Mouse (Mus musculus) heart, embryonic 12.5 days (tissue): Measurements from ENCODE around the gene Spata5. TPM values are rescaled to one million over a fixed set of nuclear protein-coding genes. Genes with fewer than 3 reads are reported as not detected.

Experiments
- ATAC-seq: fragments of 200-750 bp; cut with Nextera tagmentation; 2 replicates; pipeline ENCODE4 v1.8.0; 2017; ENCODE audit warnings: moderate TSS enrichment, moderate library complexity; ENCODE audit not compliant: insufficient number of reproducible peaks, low FRiP score
- H3K27ac ChIP-seq: fragments of 300-500 bp; sonication (generic); 2 replicates; pipeline ENCODE4 v1.5.1; 2016; ENCODE audit warnings: mild to moderate bottlenecking, moderate library complexity; ENCODE audit not compliant: poor library complexity, severe bottlenecking
- H3K27me3 ChIP-seq: fragments of 300-500 bp; sonication (generic); replicated peaks from 2 replicates; pipeline ENCODE4 v1.6.1; 2016; ENCODE audit warnings: mild to moderate bottlenecking, moderate library complexity
- H3K36me3 ChIP-seq: fragments of 300-500 bp; sonication (generic); 2 replicates; pipeline ENCODE4 v1.6.1; 2016; ENCODE audit warnings: mild to moderate bottlenecking, moderate library complexity
- H3K4me1 ChIP-seq: fragments of 300-500 bp; sonication (generic); replicated peaks from 2 replicates; pipeline ENCODE4 v1.6.1; 2016; ENCODE audit warnings: mild to moderate bottlenecking
- H3K4me2 ChIP-seq: fragments of 300-500 bp; sonication (generic); 2 replicates; pipeline ENCODE4 v1.6.1; 2016; ENCODE audit warnings: mild to moderate bottlenecking, moderate library complexity
- H3K4me3 ChIP-seq: fragments of 300-500 bp; sonication (generic); 2 replicates; pipeline ENCODE4 v1.5.1; 2016; ENCODE audit warnings: mild to moderate bottlenecking
- H3K9ac ChIP-seq: fragments of 300-500 bp; sonication (generic); 2 replicates; pipeline ENCODE4 v1.6.1; 2016; ENCODE audit warnings: mild to moderate bottlenecking, moderate library complexity
- H3K9me3 ChIP-seq: fragments of 300-500 bp; sonication (generic); replicated peaks from 2 replicates; pipeline ENCODE4 v1.6.1; 2016; ENCODE audit warnings: mild to moderate bottlenecking, moderate library complexity
- WGBS: fragments of 180-500 bp; shearing (Covaris S2); methylation state at CpG from one replicate; pipeline ENCODE4 v1.1.7; 2016; 5-methylcytosine and 5-hydroxymethylcytosine counted together
- polyA plus RNA-seq: library from polyadenylated mRNA; unstranded; fragments of >200 nt; fragmentation: Nextera tagmentation; extraction: Ambion mirVana; gene quantifications from 2 replicates; pipeline ENCODE4 v1.2.1, GENCODE M21; 2016

The Spata5 gene
- polyA plus RNA-seq, 1 experiment from 2014 or later = 32.2 TPM

DNA sequence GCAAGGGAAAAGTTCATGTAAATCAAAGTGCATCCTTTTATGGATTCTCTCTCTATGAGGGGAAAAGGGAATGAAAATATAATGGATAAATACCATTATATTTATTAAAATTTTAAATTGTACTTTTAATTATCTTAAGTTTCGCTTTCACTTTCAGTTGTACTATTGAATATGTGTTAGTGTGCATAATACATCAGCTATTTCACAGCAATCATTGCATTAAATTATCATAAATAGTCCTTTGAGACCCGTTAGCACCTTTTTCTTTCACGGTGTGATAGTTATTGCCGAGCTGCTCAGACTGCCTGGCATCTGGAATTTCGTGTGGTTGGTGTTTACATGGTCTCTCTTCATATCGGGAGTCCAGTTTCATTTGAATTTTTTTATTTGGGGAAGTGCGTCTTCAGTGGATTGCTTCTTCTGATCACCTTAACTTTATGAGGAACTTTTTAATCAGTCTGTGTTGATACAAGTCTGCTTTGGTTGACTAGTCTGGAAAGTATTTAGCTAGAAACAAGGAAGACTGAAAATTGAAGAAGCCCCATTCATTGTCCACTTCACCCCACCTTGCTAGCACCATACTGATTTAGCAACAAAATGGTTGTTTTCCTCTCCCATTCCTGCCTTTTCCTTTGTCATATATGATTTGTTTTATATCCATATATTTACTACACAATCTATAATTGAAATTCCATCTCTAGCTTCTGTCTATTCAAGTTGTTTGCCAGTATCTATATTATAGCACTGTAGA, 57.9 kb downstream of the Spata5 start:
- Histone ChIP-seq H3K27me3 (no peaks in the 10 kb centered on the region), H3K4me1 (no peaks in the 10 kb centered on the region), H3K4me3 (no peak overlapping the region), H3K27ac (no peak overlapping the region), H3K4me2 (no peak overlapping the region), H3K9me3 (no peaks in the 10 kb centered on the region), H3K9ac (no peak overlapping the region), H3K36me3 (peaks cover 3% of the 10 kb centered on the region)
- no peak for ATAC-seq
- WGBS = 91% methylated on average over 7 of the region's 7 CpGs

DNA sequence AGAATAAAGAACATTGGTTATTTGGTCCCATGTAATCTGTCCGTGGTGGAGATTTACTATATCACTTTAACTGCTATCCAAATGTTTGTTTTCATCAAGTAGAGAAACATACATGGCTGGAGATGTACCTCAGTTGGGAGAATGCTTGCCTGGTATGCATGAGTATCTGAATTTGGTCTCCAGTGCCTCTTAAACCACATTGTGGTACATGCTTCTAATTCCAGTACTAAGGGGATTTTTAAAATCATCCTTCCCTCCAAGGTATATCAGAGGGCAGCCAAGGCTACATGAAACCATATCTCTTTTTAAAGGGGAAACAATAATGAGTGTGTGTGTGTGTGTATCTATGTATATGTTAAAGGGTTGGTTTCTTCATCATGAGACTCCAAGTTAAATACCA, 60.1 kb downstream of the Spata5 start:
- WGBS = 81% methylated on average over 1 of the region's 1 CpGs
- Histone ChIP-seq H3K4me1 (no peaks in the 10 kb centered on the region), H3K27me3 (no peaks in the 10 kb centered on the region), H3K36me3 (peaks cover 3% of the 10 kb centered on the region), H3K4me3 (no peak overlapping the region), H3K27ac (no peak overlapping the region), H3K4me2 (no peak overlapping the region), H3K9ac (no peak overlapping the region), H3K9me3 (no peaks in the 10 kb centered on the region)
- no peak for ATAC-seq

DNA sequence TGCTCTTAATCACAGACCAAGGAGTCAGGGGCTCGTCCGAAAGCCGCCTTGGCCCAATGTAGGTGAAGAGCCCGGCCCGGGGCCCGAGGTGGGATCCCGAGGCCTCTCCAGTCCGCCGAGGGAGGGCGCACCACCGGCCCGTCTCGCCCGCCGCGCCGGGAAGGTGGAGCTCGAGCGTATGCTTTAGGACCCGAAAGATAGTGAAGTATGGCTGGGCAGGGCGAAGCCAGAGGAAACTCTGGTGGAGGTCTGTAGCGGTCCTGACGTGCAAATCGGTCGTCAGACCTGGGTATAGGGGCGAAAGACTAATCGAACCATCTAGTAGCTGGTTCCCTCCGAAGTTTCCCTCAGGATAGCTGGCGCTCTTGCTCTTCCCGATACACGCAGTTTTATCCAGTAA, 61.6 kb downstream of the Spata5 start:
- 80% methylated on average over 31 of the region's 31 CpGs for WGBS

DNA sequence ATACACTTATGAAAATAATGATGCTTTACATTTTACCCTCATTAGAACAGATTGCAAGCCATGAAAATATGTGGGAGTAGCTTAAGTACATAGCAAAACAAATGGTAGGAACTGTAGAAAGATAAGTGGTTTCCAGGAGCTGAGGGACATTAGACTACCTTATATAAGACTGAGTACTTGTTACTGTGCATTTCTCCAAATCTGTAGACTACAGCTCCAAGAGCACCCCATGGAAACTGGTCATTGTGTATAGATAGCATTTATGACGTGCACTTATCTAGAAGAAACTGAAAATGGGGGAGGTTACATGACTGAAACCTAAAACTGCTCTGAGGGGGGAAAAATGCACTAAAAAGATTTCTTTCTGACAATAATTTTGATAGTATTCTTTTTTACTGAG, 63.0 kb downstream of the Spata5 start:
- no peak for ATAC-seq
- Histone ChIP-seq H3K27me3 (no peaks in the 10 kb centered on the region), H3K36me3 (peaks cover 3% of the 10 kb centered on the region), H3K4me2 (no peak overlapping the region), H3K9me3 (no peaks in the 10 kb centered on the region), H3K9ac (no peak overlapping the region), H3K4me3 (no peak overlapping the region), H3K4me1 (no peaks in the 10 kb centered on the region), H3K27ac (no peak overlapping the region)
- WGBS = 70% methylated on average over 1 of the region's 1 CpGs

More for the DNA sequence above, 61.6 kb downstream of the Spata5 start:
- no peaks in the 10 kb centered on the region for H3K9me3 ChIP-seq
- H3K9ac ChIP-seq = no peak overlapping the region
- H3K27me3 ChIP-seq = no peaks in the 10 kb centered on the region
- H3K4me1 ChIP-seq = no peaks in the 10 kb centered on the region
- no peak overlapping the region for H3K4me3 ChIP-seq
- ATAC-seq = no peak
- no peak overlapping the region for H3K4me2 ChIP-seq
- H3K36me3 ChIP-seq = peaks cover 3% of the 10 kb centered on the region
- H3K27ac ChIP-seq = no peak overlapping the region

DNA sequence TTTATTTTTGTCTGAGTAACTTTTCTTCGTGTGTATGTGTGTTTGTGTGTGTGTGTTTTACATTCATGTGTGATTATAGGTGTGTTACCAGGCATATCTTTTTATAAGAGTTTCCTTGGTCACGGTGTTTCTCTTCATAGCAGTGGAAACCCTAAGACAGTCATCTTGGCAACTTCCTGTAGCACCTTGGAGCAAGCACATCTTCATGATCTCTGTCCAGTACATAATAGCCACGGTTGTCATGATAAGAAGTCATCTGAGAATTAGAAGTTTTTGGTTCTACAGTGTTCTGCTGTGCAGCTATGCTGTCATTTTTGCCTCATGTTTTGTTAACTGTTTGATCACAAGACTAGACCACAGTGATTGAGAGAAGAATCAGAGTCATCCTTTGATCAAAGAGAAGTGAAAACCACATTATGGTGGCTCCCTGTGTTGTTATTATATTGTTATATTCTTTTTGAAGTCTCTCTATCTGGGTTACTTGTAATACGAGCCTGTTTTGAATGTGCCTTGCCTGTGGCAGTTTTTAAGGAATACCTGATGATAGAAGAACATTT, 64.1 kb downstream of the Spata5 start:
- Histone ChIP-seq H3K9ac (no peak overlapping the region), H3K4me2 (no peak overlapping the region), H3K27ac (no peak overlapping the region), H3K27me3 (no peaks in the 10 kb centered on the region), H3K9me3 (no peaks in the 10 kb centered on the region), H3K4me3 (no peak overlapping the region), H3K4me1 (no peaks in the 10 kb centered on the region), H3K36me3 (peaks cover 3% of the 10 kb centered on the region)
- no peak for ATAC-seq
- 75% methylated on average over 4 of the region's 4 CpGs for WGBS

DNA sequence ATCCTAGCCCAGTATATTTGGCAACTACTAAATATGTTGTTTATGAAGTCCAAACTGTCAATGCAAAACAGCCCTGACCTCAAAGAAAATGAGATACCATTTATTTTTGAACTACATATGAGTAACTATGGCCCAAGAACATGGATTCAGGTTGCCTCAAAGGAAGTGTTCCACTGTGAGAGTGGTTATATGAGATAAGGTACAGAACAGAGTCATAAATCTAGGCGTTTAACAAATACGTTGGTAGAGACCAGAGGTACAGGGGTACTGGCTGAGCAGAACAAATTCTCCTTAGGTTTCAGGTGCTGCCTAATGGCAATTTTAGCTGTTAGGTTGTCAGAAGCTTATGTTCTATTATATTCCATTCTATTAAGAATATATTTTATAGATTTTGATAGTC, 67.9 kb downstream of the Spata5 start:
- WGBS = 67% methylated on average over 2 of the region's 2 CpGs
- no peaks in the 10 kb centered on the region for H3K9me3 ChIP-seq
- no peaks in the 10 kb centered on the region for H3K4me1 ChIP-seq
- no peaks in the 10 kb centered on the region for H3K36me3 ChIP-seq
- H3K27ac ChIP-seq = no peak overlapping the region
- no peak overlapping the region for H3K9ac ChIP-seq
- no peak overlapping the region for H3K4me2 ChIP-seq
- no peak for ATAC-seq
- no peaks in the 10 kb centered on the region for H3K27me3 ChIP-seq
- H3K4me3 ChIP-seq = no peak overlapping the region

DNA sequence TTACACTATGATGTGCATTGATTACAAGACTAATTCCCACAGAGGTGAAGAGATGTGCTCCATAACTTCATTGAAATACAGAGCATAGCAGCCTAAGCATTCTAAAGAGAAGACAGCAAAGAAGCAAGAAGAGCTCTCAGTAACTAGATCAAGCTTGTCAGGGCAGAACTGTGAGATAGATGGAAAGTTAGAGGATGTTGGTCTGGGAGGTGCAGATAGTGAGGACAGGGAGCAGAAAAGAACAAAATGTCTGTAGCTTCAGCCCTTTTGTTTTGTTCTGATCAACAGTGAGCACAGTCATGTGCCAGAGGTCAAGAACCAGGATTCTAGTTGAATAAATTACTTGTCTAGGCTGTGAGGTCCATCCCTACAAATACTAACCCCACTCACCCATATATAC, 68.5 kb downstream of the Spata5 start:
- Histone ChIP-seq H3K9ac (no peak overlapping the region), H3K4me2 (no peak overlapping the region), H3K27me3 (no peaks in the 10 kb centered on the region), H3K36me3 (no peaks in the 10 kb centered on the region), H3K4me1 (no peaks in the 10 kb centered on the region), H3K27ac (no peak overlapping the region), H3K4me3 (no peak overlapping the region), H3K9me3 (no peaks in the 10 kb centered on the region)
- ATAC-seq = no peak

DNA sequence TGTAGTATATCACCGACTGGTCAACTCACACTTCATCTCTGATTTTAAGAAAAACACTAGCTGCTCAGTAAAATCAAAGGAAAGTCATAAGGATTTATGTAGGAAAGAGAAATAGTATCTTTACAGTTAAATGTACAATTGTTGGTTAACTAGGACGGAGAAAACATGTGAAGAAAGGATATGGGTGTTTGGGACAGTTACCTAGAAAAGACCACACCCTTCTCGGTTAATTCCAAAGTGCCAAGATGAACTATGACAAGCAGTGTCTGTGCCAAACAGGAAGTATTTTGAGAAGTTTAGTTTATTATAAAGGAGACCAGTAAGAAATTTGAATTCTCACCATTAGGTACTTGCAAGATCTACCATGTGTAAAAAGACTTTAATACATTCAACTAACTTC, 70.3 kb downstream of the Spata5 start:
- no peaks in the 10 kb centered on the region for H3K36me3 ChIP-seq
- H3K9me3 ChIP-seq = no peaks in the 10 kb centered on the region
- no peak overlapping the region for H3K27ac ChIP-seq
- H3K27me3 ChIP-seq = no peaks in the 10 kb centered on the region
- WGBS = 86% methylated on average over 3 of the region's 3 CpGs
- H3K4me2 ChIP-seq = no peak overlapping the region
- no peak overlapping the region for H3K4me3 ChIP-seq
- no peak overlapping the region for H3K9ac ChIP-seq
- H3K4me1 ChIP-seq = no peaks in the 10 kb centered on the region
- ATAC-seq = no peak

DNA sequence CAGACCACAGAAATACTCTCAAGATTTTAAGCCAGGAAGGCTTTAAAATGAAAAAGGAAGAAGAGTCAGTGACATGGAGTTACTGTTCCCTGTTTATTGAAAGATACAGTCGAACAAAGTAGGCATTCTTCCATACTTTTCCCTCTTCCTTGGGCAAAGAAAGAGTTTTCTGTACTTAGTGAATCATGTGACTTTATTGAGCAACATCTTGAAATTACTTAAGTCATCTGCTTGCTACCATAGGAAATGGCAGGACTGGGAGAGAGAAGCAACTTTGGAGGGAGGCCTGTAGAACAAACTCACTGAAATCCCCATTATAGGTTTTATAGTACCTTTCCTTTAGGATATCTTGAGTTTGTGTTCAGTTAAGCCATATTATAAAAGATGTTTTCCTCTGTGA, 81.2 kb downstream of the Spata5 start:
- H3K4me2 ChIP-seq = no peak overlapping the region
- H3K27me3 ChIP-seq = no peaks in the 10 kb centered on the region
- ATAC-seq = no peak
- H3K9ac ChIP-seq = no peak overlapping the region
- H3K36me3 ChIP-seq = no peaks in the 10 kb centered on the region
- H3K4me3 ChIP-seq = no peak overlapping the region
- peaks cover 3% of the 10 kb centered on the region; the same call in 1 of the 2 replicates for H3K4me1 ChIP-seq
- H3K27ac ChIP-seq = no peak overlapping the region
- no peaks in the 10 kb centered on the region for H3K9me3 ChIP-seq
- WGBS = 77% methylated on average over 1 of the region's 1 CpGs

DNA sequence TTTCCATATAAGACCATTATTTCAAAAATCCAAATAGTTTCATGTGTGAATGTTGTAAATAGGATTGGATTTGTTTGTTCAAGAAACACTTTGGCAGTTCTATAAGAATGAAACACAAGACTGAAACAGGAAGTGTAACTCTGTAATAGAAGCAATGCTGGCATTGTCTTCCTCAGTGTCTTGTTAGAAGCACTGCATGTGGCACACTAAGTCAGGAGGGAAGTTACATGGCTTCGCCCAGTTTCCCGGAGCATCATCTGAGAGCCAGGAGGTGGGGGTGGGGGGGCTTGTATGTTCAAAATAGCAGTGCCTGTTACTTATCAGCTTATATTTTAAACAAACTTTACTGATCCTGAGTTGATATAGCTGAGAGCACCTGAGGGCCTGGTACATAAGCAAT, 82.9 kb downstream of the Spata5 start:
- H3K36me3 ChIP-seq = no peaks in the 10 kb centered on the region
- H3K27me3 ChIP-seq = no peaks in the 10 kb centered on the region
- no peak overlapping the region for H3K4me2 ChIP-seq
- no peak overlapping the region for H3K9ac ChIP-seq
- H3K4me3 ChIP-seq = no peak overlapping the region
- H3K9me3 ChIP-seq = no peaks in the 10 kb centered on the region
- WGBS = 79% methylated on average over 2 of the region's 2 CpGs
- no peak overlapping the region for H3K27ac ChIP-seq
- H3K4me1 ChIP-seq = peaks cover 3% of the 10 kb centered on the region; the same call in 1 of the 2 replicates
- ATAC-seq = no peak

DNA sequence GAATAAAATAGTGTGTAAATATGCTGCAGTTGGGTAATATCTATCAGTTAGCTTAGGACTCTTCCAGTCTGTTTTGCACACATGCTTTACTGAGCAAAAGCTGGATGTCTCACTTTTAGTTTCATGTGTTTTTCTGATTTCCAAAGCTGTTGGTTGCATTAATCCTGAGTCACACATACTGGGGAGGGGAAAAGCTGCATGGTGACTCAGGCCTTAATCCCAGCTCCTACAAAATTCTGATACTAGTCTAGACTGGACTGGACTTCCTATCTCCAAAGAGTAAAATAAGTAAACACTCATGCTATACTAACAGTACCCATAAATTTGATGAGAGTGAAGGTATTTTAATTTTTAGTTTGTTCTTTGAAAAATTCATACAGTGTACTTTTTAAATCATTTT, 84.2 kb downstream of the Spata5 start:
- Histone ChIP-seq H3K27ac (no peak overlapping the region), H3K9me3 (no peaks in the 10 kb centered on the region), H3K4me2 (no peak overlapping the region), H3K9ac (no peak overlapping the region), H3K4me3 (no peak overlapping the region), H3K36me3 (no peaks in the 10 kb centered on the region), H3K27me3 (no peaks in the 10 kb centered on the region), H3K4me1 (peaks cover 3% of the 10 kb centered on the region; the same call in 1 of the 2 replicates)
- no peak for ATAC-seq
